Mouse (Mus musculus) v-Abl transformed pro-B cells (cell line): ENCODE results near the gene Ddx31.

ENCODE experiments used
- in situ Hi-C, 2 experiments: fragments of 400-800 bp; cut with MboI; formaldehyde crosslinking; loops; one replicate each; pipeline ENCODE4 v1.15.1; 2025; ENCODE audit not compliant: unreplicated experiment in 2 of 2

The Ddx31 gene

DNA sequence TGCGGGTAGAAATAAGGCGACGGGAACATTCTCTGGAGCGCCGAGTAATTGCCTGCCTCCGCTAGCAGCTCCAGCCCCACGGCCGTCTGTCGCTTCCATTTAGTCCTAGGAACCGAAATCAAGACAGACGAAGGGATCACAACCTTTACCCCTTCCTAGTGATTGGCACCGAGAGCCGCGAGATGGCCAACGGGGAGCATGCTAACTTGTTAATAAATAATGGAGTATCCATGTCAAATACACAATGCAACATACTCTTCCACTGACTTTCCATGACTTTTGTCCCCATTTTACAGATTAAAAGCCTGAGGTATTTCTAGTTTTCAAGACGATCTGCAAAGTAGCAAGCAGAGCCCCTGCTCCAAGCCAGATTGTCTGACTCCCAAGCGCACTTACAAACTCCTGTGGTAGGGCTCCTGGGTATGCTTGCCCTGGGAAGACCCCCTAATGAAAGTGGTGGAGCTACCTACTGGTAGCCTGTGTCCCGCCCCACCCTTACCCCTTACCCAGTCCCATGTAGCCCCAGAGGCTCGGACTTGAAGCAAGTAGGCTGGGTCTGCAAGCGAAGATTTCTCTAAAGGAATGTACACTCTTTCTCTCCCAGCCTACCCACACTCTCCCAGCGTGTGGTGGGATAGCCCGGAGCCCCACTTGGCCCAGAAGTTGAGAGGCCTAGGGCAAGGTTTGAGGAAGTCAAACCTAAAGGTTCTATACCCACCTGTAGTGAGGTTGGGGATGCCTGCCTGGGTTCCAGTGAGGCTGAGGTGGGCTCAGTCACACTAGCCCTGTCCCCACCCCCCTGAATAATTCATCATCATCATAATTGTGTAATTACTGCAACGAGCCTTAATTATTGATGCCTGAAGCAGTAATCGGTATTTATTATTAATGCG, 69.9 kb downstream of the Ddx31 start:
- in situ Hi-C loops: loop anchor here (25.0 kb wide), 2 partner anchors 252 to 677 kb away; no protein-coding TSS in a partner anchor

GRCm38 (mm10) chr2:28910877-28911276, 70.7 kb downstream of the Ddx31 start:
- in situ Hi-C loops: loop anchor here (25.0 kb wide), 2 partner anchors 251 to 676 kb away; no protein-coding TSS in a partner anchor

DNA sequence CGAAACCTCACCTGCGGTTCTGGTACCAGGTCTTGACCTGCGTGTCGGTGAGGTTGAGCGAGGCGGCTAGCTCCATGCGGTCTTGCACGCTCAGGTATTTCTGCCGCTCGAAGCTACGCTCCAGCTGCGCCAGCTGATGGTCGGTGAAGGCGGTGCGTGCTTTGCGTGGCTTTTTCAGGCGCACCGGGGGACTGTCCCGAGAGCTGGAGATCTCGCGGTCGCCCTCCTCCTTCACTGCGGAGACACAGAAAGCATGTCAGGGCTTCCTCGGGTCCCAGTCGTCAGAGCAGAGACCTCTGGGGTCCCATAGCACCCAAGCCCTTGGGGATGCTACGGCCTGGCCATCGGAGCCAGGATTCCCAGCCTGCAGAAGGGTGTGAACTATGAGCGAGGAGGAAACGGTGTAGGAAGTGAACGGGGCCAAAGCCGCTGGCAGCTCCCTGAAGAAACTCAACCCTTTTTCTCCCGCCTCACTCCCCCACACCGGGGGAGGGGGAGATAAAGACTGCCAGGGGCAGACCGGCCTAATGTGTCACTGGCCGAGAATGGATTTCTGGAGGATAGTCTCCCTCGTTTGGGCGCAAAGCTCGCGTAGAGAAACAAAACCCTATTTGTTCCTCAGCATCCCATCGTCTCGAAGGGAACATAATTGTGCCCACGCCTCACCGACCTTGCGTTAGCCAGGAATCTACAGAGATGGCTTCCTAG, 71.3 kb downstream of the Ddx31 start:
- in situ Hi-C loops: loop anchor here (25.0 kb wide), 2 partner anchors 251 to 676 kb away; no protein-coding TSS in a partner anchor

DNA sequence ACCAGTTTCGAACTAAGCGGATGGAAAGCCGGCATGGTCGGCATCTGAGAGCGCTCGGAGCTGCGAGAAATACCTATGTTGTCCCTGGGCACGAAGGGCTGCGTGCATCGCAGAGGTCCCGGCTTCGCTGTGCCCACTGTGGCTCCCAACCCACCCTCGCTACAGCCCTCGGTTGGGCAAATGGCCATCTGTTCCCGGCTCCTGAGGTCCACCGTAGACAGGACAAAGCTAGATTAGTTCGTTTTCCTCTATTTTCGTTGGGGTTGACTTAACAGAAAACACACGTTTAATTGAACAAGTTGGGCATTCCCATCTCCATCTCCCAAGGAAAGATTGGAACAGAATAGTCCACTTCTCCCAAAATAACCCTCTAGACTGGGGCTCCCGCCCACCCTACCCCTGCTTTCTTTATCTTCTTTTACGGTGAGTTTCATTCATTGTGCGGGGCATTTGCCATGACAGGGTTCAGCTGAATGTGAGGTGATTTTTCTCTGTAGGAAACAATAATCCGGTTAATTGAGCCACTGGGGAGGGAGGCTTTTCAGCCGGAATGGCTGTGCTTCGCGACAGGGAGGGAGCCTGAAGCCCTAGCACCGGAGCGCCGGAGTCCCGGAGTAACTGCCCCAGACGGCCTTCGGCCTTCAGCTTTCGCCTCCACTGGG, 72.0 kb downstream of the Ddx31 start:
- in situ Hi-C loops: loop anchor here (25.0 kb wide), 2 partner anchors 250 to 675 kb away; no protein-coding TSS in a partner anchor

DNA sequence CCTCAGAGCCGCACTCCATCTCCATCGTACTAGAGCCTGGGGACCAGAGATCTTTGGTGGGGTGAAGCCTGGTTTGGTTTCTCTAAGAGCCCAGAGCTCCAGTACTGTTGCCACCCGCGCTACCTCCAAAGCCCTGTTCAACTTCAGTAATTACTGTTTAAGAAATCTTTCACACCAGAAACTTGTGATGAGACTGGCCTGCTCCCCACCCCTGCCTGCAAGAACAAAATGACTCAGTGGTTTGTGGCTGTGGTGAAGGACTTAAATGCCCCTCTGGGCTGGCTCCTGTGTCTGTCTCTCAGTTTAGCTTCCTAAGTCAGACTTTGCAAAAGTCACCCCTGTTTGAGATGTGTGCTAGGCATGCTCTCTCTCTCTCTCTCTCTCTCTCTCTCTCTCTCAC, 72.8 kb downstream of the Ddx31 start:
- in situ Hi-C loops: loop anchor here (25.0 kb wide), 2 partner anchors 249 to 674 kb away; no protein-coding TSS in a partner anchor

- in situ Hi-C loops: loop anchor here (25.0 kb wide), 2 partner anchors 248 to 673 kb away; no protein-coding TSS in a partner anchor
Measured at GRCm38 (mm10) chr2:28914121-28914520, 73.9 kb downstream of the Ddx31 start.

GRCm38 (mm10) chr2:28915104-28915738, 75.0 kb downstream of the Ddx31 start:
- in situ Hi-C loops: loop anchor here (25.0 kb wide), 2 partner anchors 247 to 672 kb away; no protein-coding TSS in a partner anchor

GRCm38 (mm10) chr2:28915768-28916512, 75.7 kb downstream of the Ddx31 start:
- in situ Hi-C loops: loop anchor here (25.0 kb wide), 2 partner anchors 246 to 671 kb away; no protein-coding TSS in a partner anchor

DNA sequence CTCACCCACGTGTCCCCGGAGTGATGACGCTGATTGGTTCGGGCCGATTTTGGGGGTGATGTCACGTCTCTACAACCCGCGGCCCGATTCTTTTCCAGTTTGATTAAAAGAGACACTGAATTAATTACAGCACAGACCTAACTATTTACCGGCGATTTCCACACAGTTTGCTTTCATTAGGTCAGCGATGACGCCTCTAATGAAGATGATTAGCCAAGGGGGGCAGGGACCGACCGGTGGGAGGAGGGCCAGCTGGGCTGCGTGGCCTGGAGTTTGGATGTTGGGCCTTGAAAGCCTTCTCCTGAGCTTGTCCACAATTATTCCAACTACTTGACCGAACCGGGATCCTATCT, 76.3 kb downstream of the Ddx31 start, which contains the start of gene Barhl1:
TSS of gene Barhl1 (minus strand) at position 156 of the 353 bp plus-strand sequence.
- in situ Hi-C loops: loop anchor here (25.0 kb wide), 2 partner anchors 246 to 671 kb away; no protein-coding TSS in a partner anchor

DNA sequence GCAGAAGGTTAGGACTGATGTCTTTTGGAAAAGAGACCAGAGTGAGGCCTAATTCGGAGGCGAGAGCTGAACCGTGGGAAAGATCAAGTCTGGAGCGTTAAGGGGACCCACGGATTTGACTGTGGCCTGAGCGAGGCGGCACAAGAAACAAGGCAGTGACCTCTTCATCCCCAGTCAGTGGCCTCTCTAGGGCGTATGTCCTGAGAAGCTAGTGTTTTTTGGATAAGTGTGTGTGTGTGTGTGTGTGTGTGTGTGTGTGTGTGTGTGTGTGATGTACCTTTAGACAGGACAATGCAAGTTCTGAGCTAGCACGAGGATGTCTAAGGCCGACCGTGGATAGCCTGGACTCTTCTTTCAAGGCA, 76.9 kb downstream of the Ddx31 start:
- in situ Hi-C loops: loop anchor here (25.0 kb wide), 2 partner anchors 245 to 670 kb away; no protein-coding TSS in a partner anchor

- in situ Hi-C loops: loop anchor here (25.0 kb wide), 2 partner anchors 245 to 670 kb away; no protein-coding TSS in a partner anchor
Measured at GRCm38 (mm10) chr2:28917518-28918361, 77.5 kb downstream of the Ddx31 start.

- in situ Hi-C loops: loop anchor here (25.0 kb wide), 2 partner anchors 243 to 668 kb away; no protein-coding TSS in a partner anchor
Measured at GRCm38 (mm10) chr2:28919001-28919400, 78.8 kb downstream of the Ddx31 start.

DNA sequence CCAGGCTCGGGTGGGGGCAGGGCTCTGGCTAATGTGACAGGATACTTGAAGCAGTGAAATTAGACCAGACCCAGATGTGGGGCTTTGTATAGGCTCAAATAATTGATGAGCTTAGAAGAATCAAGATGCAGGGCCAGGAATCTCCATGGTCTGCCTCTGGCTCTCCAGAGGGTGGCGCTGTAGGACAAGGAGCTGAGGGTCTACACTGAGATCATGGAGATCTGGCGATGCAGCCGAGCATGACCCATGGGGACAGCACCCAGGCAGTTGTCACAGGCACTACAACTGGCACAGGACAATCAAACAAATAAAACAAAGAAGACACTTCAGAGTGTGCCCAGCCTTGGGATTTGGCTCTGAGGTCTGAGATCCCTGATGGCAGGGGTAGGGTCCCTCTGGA, 83.7 kb downstream of the Ddx31 start:
- in situ Hi-C loops: loop anchor here (5.0 to 25.0 kb wide), 5 partner anchors 128 to 678 kb away; no protein-coding TSS in a partner anchor

DNA sequence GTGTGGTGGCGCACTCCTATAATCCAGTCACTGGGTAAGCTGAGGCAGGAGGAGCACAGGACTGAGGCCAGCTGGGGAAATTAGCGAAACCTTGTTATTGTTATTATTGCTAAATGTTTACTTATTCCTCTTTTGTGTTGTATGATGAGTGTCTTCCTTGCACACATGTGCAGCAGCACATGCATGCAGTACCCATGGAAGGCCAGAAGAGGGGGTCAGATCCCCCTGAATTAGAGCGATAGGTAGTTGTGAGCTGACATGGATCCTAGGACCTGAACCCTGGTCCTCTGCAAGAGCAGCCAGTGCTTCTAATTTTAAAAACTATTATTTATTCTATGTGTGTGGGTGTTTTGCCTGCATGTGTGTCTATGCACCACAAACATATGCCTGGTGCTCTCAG, 90.4 kb downstream of the Ddx31 start:
- in situ Hi-C loops: no loop called here

GRCm38 (mm10) chr2:28938997-28939396, 98.8 kb downstream of the Ddx31 start:
- in situ Hi-C loops: no loop called here

DNA sequence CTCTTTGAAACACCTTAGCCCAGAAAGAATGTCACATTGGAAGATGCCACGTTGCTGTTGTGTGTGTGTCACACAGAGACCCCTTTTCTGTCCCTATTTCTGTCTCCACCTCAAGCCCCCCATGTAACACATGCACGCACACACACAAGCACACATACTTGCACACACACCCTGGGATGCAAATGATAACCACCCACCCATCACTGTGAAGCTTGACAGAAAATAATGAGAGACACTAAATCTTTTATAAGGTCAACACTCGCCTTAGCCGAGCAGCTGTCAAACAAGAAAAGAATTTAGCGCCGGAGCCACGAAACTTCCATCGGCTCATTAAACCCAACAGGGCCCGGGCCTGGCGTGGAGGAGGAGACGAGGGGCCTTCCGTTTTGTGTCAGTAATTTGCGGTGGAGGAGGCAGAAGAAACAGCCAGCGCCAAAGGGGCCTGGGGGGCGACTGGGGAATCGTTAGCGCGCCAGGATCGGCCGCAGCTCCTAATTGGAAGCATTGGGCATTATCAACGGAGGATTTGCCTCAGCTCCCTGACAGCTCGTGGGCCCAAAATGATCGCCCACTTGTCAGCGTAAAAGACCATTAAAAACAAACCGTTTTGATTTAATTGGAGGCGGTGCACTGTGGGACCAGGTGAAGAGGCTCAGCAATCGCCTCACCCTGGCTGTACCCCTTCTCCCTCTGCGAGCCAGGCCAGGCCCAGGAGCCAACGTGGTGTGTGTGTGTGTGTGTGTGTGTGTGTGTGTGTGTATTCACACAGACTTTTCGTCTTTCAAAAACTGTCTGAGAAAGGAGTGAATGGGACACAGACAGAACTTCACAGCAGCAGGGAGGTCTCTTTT, 103.7 kb downstream of the Ddx31 start:
- in situ Hi-C loops: no loop called here

DNA sequence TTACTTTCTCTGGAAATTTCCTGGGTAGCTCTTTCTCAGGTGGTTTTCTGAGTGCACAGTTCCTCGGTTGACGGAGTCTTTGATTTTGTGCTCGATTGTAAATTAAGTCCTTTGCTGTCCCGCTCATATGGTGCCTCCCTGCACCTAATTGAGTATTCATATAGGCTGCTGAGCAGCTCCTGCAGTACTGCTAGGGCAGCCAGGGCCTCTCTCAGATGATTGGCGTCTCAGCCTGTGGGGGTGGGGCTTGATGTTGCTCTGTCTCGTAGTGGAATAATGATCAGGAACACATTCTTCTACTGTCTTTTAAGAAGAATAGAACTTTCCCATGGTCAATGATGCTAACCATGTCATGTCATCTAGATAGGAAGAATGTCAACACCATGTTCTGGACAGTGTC, 105.2 kb downstream of the Ddx31 start:
- in situ Hi-C loops: no loop called here
